Mouse (Mus musculus): ENCODE results near the gene Mrpl53. TPM values are rescaled to one million over a fixed set of nuclear protein-coding genes. Genes with fewer than 3 reads are reported as not detected.

Mrpl53 gene
- polyA plus RNA-seq, 1 experiment from 2014 or later: 151 TPM

GRCm38 (mm10) chr6:83132176-83132919 lies 23.5 kb downstream of the Mrpl53 start:
- peaks cover 19% of the 10 kb centered on the region for H3K4me1 ChIP-seq
- 86% methylated on average over 9 of the region's 9 CpGs for WGBS
- H3K36me3 ChIP-seq (ENCODE audit: poor library complexity, severe bottlenecking): no peaks in the 10 kb centered on the region
- H3K27ac ChIP-seq: no peak overlapping the region
- peaks cover 25% of the 10 kb centered on the region for H3K27me3 ChIP-seq
- H3K9me3 ChIP-seq (replicated peaks): no peaks in the 10 kb centered on the region
- ATAC-seq: no peak
- H3K4me3 ChIP-seq: no peak overlapping the region
- no peak overlapping the region for H3K4me2 ChIP-seq
- no peak overlapping the region for H3K9ac ChIP-seq

- Histone ChIP-seq H3K9ac (no peak overlapping the region), H3K4me3 (no peak overlapping the region), H3K4me2 (no peak overlapping the region), H3K9me3 (replicated peaks) (no peaks in the 10 kb centered on the region), H3K36me3 (ENCODE audit: poor library complexity, severe bottlenecking) (no peaks in the 10 kb centered on the region), H3K27ac (no peak overlapping the region), H3K4me1 (peaks cover 32% of the 10 kb centered on the region), H3K27me3 (peaks cover 25% of the 10 kb centered on the region)
- 72% methylated on average over 3 of the region's 3 CpGs for WGBS
- no peak for ATAC-seq
Observed at GRCm38 (mm10) chr6:83134226-83134625, 25.4 kb downstream of the Mrpl53 start.

GRCm38 (mm10) chr6:83134951-83135513 lies 26.2 kb downstream of the Mrpl53 start, which contains the start of gene Rtkn:
Gene Rtkn, plus strand, starts transcription at chr6:83135463.
- Histone ChIP-seq H3K4me2 (peak within 1 kb of the TSS; percentile 67), H3K4me1 (peaks cover 32% of the 10 kb centered on the region), H3K9me3 (replicated peaks) (no peaks in the 10 kb centered on the region), H3K9ac (peak within 1 kb of the TSS; percentile 10; the same call in 1 of the 2 replicates), H3K27ac (no peak within 1 kb of the TSS), H3K27me3 (peaks cover 25% of the 10 kb centered on the region), H3K4me3 (peak within 1 kb of the TSS; percentile 10; the same call in 1 of the 2 replicates), H3K36me3 (ENCODE audit: poor library complexity, severe bottlenecking) (no peaks in the 10 kb centered on the region)
- ATAC-seq: no peak
- WGBS: 58% methylated on average over 7 of the region's 7 CpGs

GRCm38 (mm10) chr6:83135571-83136161 lies 26.8 kb downstream of the Mrpl53 start:
- no peaks in the 10 kb centered on the region for H3K9me3 ChIP-seq (replicated peaks)
- peaks cover 25% of the 10 kb centered on the region for H3K27me3 ChIP-seq
- H3K4me2 ChIP-seq: peak overlapping the region; percentile 67
- peaks cover 32% of the 10 kb centered on the region for H3K4me1 ChIP-seq
- H3K27ac ChIP-seq: no peak overlapping the region
- no peaks in the 10 kb centered on the region for H3K36me3 ChIP-seq (ENCODE audit: poor library complexity, severe bottlenecking)
- peak overlapping the region; percentile 10; the same call in 1 of the 2 replicates for H3K9ac ChIP-seq
- WGBS: 4% methylated on average over 35 of the region's 37 CpGs
- peak overlapping the region; percentile 10; the same call in 1 of the 2 replicates for H3K4me3 ChIP-seq
- ATAC-seq: no peak

- 12% methylated on average over 5 of the region's 5 CpGs for WGBS
- Histone ChIP-seq H3K9me3 (replicated peaks) (no peaks in the 10 kb centered on the region), H3K27ac (peak overlapping the region; percentile 78), H3K4me2 (peak overlapping the region; percentile 67), H3K27me3 (peaks cover 25% of the 10 kb centered on the region), H3K9ac (peak overlapping the region; percentile 70), H3K4me3 (peak overlapping the region; percentile 41), H3K36me3 (ENCODE audit: poor library complexity, severe bottlenecking) (no peaks in the 10 kb centered on the region), H3K4me1 (peaks cover 32% of the 10 kb centered on the region)
- no peak for ATAC-seq
Observed at GRCm38 (mm10) chr6:83136291-83136880, 27.5 kb downstream of the Mrpl53 start.

GRCm38 (mm10) chr6:83136881-83137575 lies 28.2 kb downstream of the Mrpl53 start:
- no peaks in the 10 kb centered on the region for H3K36me3 ChIP-seq (ENCODE audit: poor library complexity, severe bottlenecking)
- H3K4me2 ChIP-seq: peak overlapping the region; percentile 67
- peaks cover 26% of the 10 kb centered on the region for H3K27me3 ChIP-seq
- ATAC-seq: peak; percentile 72
- H3K9ac ChIP-seq: peak overlapping the region; percentile 70
- peak overlapping the region; percentile 41 for H3K4me3 ChIP-seq
- H3K27ac ChIP-seq: peak overlapping the region; percentile 78
- no peaks in the 10 kb centered on the region for H3K9me3 ChIP-seq (replicated peaks)
- WGBS: 0% methylated on average over 24 of the region's 26 CpGs
- peaks cover 36% of the 10 kb centered on the region for H3K4me1 ChIP-seq

GRCm38 (mm10) chr6:83137576-83137950 lies 28.7 kb downstream of the Mrpl53 start:
- Histone ChIP-seq H3K36me3 (ENCODE audit: poor library complexity, severe bottlenecking) (no peaks in the 10 kb centered on the region), H3K4me1 (peaks cover 41% of the 10 kb centered on the region), H3K4me2 (peak overlapping the region; percentile 67), H3K27me3 (peaks cover 31% of the 10 kb centered on the region), H3K9me3 (replicated peaks) (no peaks in the 10 kb centered on the region), H3K9ac (peak overlapping the region; percentile 70), H3K27ac (peak overlapping the region; percentile 78), H3K4me3 (peak overlapping the region; percentile 41)
- under 1% methylated on average over 12 of the region's 12 CpGs for WGBS
- ATAC-seq: peak; percentile 59

- H3K36me3 ChIP-seq (ENCODE audit: poor library complexity, severe bottlenecking): no peaks in the 10 kb centered on the region
- no peaks in the 10 kb centered on the region for H3K9me3 ChIP-seq (replicated peaks)
- H3K4me3 ChIP-seq: peak overlapping the region; percentile 41
- H3K4me2 ChIP-seq: peak overlapping the region; percentile 67
- H3K4me1 ChIP-seq: peaks cover 41% of the 10 kb centered on the region
- H3K27ac ChIP-seq: peak overlapping the region; percentile 78
- peaks cover 32% of the 10 kb centered on the region for H3K27me3 ChIP-seq
- WGBS: 2% methylated on average over 11 of the region's 11 CpGs
- ATAC-seq: peak; percentile 10; the same call in 1 of the 2 replicates
- peak overlapping the region; percentile 70 for H3K9ac ChIP-seq
Observed at GRCm38 (mm10) chr6:83138056-83138455, 29.2 kb downstream of the Mrpl53 start.

GRCm38 (mm10) chr6:83140044-83140443 lies 31.2 kb downstream of the Mrpl53 start:
- Histone ChIP-seq H3K4me2 (no peak overlapping the region), H3K4me1 (peaks cover 41% of the 10 kb centered on the region), H3K9me3 (replicated peaks) (no peaks in the 10 kb centered on the region), H3K27ac (no peak overlapping the region), H3K36me3 (ENCODE audit: poor library complexity, severe bottlenecking) (no peaks in the 10 kb centered on the region), H3K9ac (no peak overlapping the region), H3K4me3 (no peak overlapping the region), H3K27me3 (peaks cover 24% of the 10 kb centered on the region)
- 93% methylated on average over 8 of the region's 8 CpGs for WGBS
- ATAC-seq: no peak

GRCm38 (mm10) chr6:83141636-83142035 lies 32.8 kb downstream of the Mrpl53 start:
- no peak for ATAC-seq
- Histone ChIP-seq H3K36me3 (ENCODE audit: poor library complexity, severe bottlenecking) (no peaks in the 10 kb centered on the region), H3K4me3 (no peak overlapping the region)

GRCm38 (mm10) chr6:83142211-83142731 lies 33.4 kb downstream of the Mrpl53 start:
- Histone ChIP-seq H3K36me3 (ENCODE audit: poor library complexity, severe bottlenecking) (no peaks in the 10 kb centered on the region), H3K4me1 (peaks cover 23% of the 10 kb centered on the region), H3K27ac (no peak overlapping the region), H3K4me2 (peak overlapping the region; percentile 65), H3K9me3 (replicated peaks) (no peaks in the 10 kb centered on the region), H3K27me3 (peaks cover 7% of the 10 kb centered on the region), H3K4me3 (peak overlapping the region; percentile 34), H3K9ac (peak overlapping the region; percentile 62)
- ATAC-seq: no peak
- 4% methylated on average over 41 of the region's 41 CpGs for WGBS

More at GRCm38 (mm10) chr6:83141636-83142035, 32.8 kb downstream of the Mrpl53 start:
- Histone ChIP-seq H3K4me1 (peaks cover 30% of the 10 kb centered on the region), H3K4me2 (peak overlapping the region; percentile 65), H3K9me3 (replicated peaks) (no peaks in the 10 kb centered on the region), H3K9ac (peak overlapping the region; percentile 62), H3K27ac (no peak overlapping the region), H3K27me3 (peaks cover 8% of the 10 kb centered on the region)
- WGBS: 31% methylated on average over 4 of the region's 4 CpGs

All from forebrain, embryonic 13.5 days (tissue).